Mouse (Mus musculus): ENCODE measurements at regions not wholly inside any gene's neighbourhood (a gene's known extent, or its start where the extent isn't known, plus 50 kb on each side); places are given as distances from the start of the nearest gene placed in this dataset.

DNA sequence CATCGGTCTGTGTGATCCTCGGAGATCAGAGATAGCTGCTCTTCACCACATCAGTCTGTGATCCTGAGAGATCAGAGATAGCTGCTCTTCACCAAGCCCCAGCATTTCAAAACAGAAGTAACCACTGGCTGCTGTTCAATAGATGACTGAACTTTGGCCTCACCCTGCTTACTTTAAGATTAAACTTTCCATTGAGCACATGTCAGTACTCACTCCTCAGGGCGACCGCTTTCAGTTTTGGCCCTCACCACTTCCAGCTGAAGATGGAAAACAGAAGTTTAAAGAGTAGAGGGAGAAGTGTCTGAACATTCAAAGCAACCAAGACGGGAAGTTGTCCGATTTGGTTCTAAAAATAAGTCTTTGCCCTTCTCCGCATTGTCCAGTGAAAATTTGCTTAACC is 97.2 kb downstream of the Gm826 start:
- H3K4me1 ChIP-seq (ENCODE audit: control insufficient read depth, insufficient read depth, low read length), result no peaks in the 10 kb centered on the region
- ATAC-seq (ENCODE audit: low read depth), result no peak
- 0 out of 2 replicates have a peak, but pooled peaks cover 2% of the 10 kb centered on the region for H3K27me3 ChIP-seq (ENCODE audit: control insufficient read depth, insufficient read depth, low read length)
- no peaks in the 10 kb centered on the region for H3K36me3 ChIP-seq (ENCODE audit: control insufficient read depth, insufficient read depth, low read length)
- no peak overlapping the region for H3K4me2 ChIP-seq (ENCODE audit: low read depth, low read length)
- H3K4me3 ChIP-seq (ENCODE audit: low read depth, low read length), result no peak overlapping the region
- H3K9ac ChIP-seq (replicated peaks; ENCODE audit: low read depth, low read length), result no peak overlapping the region
- H3K27ac ChIP-seq (ENCODE audit: low read depth, low read length), result no peak overlapping the region
- H3K9me3 ChIP-seq (ENCODE audit: control insufficient read depth, low read length), result no peaks in the 10 kb centered on the region
- WGBS, result 89% methylated on average over 7 of the region's 7 CpGs

GRCm38 (mm10) chr2:160230786-160231185 is 103.2 kb downstream of the Gm826 start:
- H3K27me3 ChIP-seq (ENCODE audit: control insufficient read depth, insufficient read depth, low read length), result 0 out of 2 replicates have a peak, but pooled peaks cover under 1% of the 10 kb centered on the region
- no peak overlapping the region for H3K4me3 ChIP-seq (ENCODE audit: low read depth, low read length)
- no peaks in the 10 kb centered on the region for H3K4me1 ChIP-seq (ENCODE audit: control insufficient read depth, insufficient read depth, low read length)
- no peak for ATAC-seq (ENCODE audit: low read depth)
- H3K27ac ChIP-seq (ENCODE audit: low read depth, low read length), result no peak overlapping the region
- H3K4me2 ChIP-seq (ENCODE audit: low read depth, low read length), result no peak overlapping the region
- no peak overlapping the region for H3K9ac ChIP-seq (replicated peaks; ENCODE audit: low read depth, low read length)
- no peaks in the 10 kb centered on the region for H3K9me3 ChIP-seq (ENCODE audit: control insufficient read depth, low read length)
- H3K36me3 ChIP-seq (ENCODE audit: control insufficient read depth, insufficient read depth, low read length), result no peaks in the 10 kb centered on the region
- 81% methylated on average over 8 of the region's 8 CpGs for whole genome bisulfite sequencing

DNA sequence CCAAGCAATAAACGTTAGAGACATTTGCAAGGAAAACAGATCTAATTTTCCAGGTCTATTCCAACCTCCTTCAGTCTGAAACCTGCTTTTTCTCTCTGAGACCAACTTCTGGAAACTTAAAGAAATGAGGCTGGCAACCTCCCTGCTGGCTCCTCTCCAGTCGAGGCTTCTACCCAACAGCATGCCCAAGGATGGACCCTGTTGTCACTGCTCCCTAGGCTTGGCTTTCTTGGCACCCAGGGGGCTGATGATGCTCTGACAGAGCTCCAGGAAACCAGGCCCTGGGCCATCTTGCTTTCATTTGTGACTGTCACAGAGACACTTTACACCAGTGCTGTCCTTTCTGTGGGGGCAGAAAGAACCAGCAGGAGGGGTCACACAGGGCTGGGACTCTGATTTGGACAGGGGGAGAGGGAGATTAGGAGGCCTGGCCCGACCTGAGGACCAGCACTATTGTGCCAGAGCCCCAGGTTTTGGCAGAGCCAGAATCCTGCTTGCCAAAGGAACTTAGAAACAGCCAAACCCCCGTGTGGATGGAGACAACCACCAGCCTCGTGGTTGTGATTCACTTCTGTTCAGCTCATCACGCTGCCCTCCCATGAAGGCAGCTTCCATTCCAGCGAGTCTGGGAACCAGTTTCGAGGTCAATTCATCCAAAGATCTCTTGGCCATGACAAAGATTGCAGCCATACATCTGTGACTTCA is 105.5 kb downstream of the Gm826 start:
- no peak overlapping the region for H3K4me3 ChIP-seq (ENCODE audit: low read depth, low read length)
- no peaks in the 10 kb centered on the region for H3K9me3 ChIP-seq (ENCODE audit: control insufficient read depth, low read length)
- no peaks in the 10 kb centered on the region for H3K4me1 ChIP-seq (ENCODE audit: control insufficient read depth, insufficient read depth, low read length)
- 71% methylated on average over 8 of the region's 8 CpGs for WGBS
- H3K4me2 ChIP-seq (ENCODE audit: low read depth, low read length), result no peak overlapping the region
- no peaks in the 10 kb centered on the region for H3K27me3 ChIP-seq (ENCODE audit: control insufficient read depth, insufficient read depth, low read length)
- no peaks in the 10 kb centered on the region for H3K36me3 ChIP-seq (ENCODE audit: control insufficient read depth, insufficient read depth, low read length)
- no peak overlapping the region for H3K27ac ChIP-seq (ENCODE audit: low read depth, low read length)
- H3K9ac ChIP-seq (replicated peaks; ENCODE audit: low read depth, low read length), result no peak overlapping the region
- ATAC-seq (ENCODE audit: low read depth), result no peak

DNA sequence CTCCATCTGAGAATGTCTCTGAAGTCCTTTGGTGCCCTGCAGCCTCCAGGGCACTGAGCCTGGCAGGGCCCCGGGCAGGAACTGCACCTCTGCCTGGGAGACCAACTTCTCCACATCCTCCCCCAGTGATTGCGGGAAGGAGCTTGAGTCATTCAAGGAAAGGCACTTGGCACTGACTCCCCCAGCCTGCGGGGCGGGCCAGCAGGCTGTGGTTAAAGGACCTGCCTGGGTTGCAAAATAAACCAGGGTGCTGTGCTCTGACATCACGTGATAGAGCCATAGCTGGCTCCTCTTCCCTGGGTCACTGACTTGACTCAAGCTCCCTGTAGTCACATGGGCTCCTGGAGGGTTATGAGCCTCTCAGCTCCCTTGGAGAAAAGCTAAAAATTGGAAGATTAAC is 108.5 kb downstream of the Gm826 start:
- no peaks in the 10 kb centered on the region for H3K4me1 ChIP-seq (ENCODE audit: control insufficient read depth, insufficient read depth, low read length)
- H3K4me2 ChIP-seq (ENCODE audit: low read depth, low read length), result no peak overlapping the region
- no peak overlapping the region for H3K4me3 ChIP-seq (ENCODE audit: low read depth, low read length)
- H3K9me3 ChIP-seq (ENCODE audit: control insufficient read depth, low read length), result no peaks in the 10 kb centered on the region
- no peak overlapping the region for H3K9ac ChIP-seq (replicated peaks; ENCODE audit: low read depth, low read length)
- no peaks in the 10 kb centered on the region for H3K36me3 ChIP-seq (ENCODE audit: control insufficient read depth, insufficient read depth, low read length)
- no peak for ATAC-seq (ENCODE audit: low read depth)
- H3K27me3 ChIP-seq (ENCODE audit: control insufficient read depth, insufficient read depth, low read length), result no peaks in the 10 kb centered on the region
- WGBS, result 71% methylated on average over 5 of the region's 5 CpGs
- no peak overlapping the region for H3K27ac ChIP-seq (ENCODE audit: low read depth, low read length)

DNA sequence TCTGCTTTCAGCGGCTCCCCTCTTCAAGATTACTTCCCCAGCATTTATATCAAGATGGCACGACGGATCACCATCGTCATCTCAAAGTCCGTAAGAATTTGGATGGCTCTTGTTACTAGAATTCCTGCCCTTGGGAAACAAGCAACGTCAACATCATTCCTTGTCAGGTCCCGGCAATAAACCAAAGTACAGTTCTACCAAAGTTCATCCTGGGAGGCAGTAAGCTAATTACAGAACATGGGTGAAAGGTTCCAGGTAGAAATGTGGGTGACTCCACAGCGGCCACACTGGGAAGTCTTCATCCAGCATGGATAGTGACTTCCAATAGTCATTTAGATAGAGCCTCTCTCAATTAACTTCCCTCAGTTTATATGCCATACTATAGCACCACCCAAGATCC is 110.6 kb downstream of the Gm826 start:
- Histone ChIP-seq H3K4me1 (ENCODE audit: control insufficient read depth, insufficient read depth, low read length) (no peaks in the 10 kb centered on the region), H3K9ac (replicated peaks; ENCODE audit: low read depth, low read length) (no peak overlapping the region), H3K36me3 (ENCODE audit: control insufficient read depth, insufficient read depth, low read length) (no peaks in the 10 kb centered on the region), H3K27ac (ENCODE audit: low read depth, low read length) (no peak overlapping the region), H3K4me2 (ENCODE audit: low read depth, low read length) (no peak overlapping the region), H3K4me3 (ENCODE audit: low read depth, low read length) (no peak overlapping the region), H3K27me3 (ENCODE audit: control insufficient read depth, insufficient read depth, low read length) (no peaks in the 10 kb centered on the region), H3K9me3 (ENCODE audit: control insufficient read depth, low read length) (no peaks in the 10 kb centered on the region)
- WGBS, result 93% methylated on average over 8 of the region's 8 CpGs
- ATAC-seq (ENCODE audit: low read depth), result no peak

GRCm38 (mm10) chr2:160221772-160222171 is 112.2 kb downstream of the Gm826 start:
- WGBS, result 37% methylated on average over 9 of the region's 11 CpGs
- Histone ChIP-seq H3K4me1 (ENCODE audit: control insufficient read depth, insufficient read depth, low read length) (no peaks in the 10 kb centered on the region), H3K9ac (replicated peaks; ENCODE audit: low read depth, low read length) (no peak overlapping the region), H3K27ac (ENCODE audit: low read depth, low read length) (no peak overlapping the region), H3K27me3 (ENCODE audit: control insufficient read depth, insufficient read depth, low read length) (no peaks in the 10 kb centered on the region), H3K36me3 (ENCODE audit: control insufficient read depth, insufficient read depth, low read length) (no peaks in the 10 kb centered on the region), H3K9me3 (ENCODE audit: control insufficient read depth, low read length) (no peaks in the 10 kb centered on the region), H3K4me2 (ENCODE audit: low read depth, low read length) (no peak overlapping the region), H3K4me3 (ENCODE audit: low read depth, low read length) (no peak overlapping the region)
- no peak for ATAC-seq (ENCODE audit: low read depth)

- Histone ChIP-seq H3K9ac (replicated peaks; ENCODE audit: low read depth, low read length) (no peak overlapping the region), H3K9me3 (ENCODE audit: control insufficient read depth, low read length) (no peaks in the 10 kb centered on the region), H3K4me2 (ENCODE audit: low read depth, low read length) (no peak overlapping the region), H3K27ac (ENCODE audit: low read depth, low read length) (no peak overlapping the region), H3K4me1 (ENCODE audit: control insufficient read depth, insufficient read depth, low read length) (no peaks in the 10 kb centered on the region), H3K4me3 (ENCODE audit: low read depth, low read length) (no peak overlapping the region), H3K27me3 (ENCODE audit: control insufficient read depth, insufficient read depth, low read length) (no peaks in the 10 kb centered on the region), H3K36me3 (ENCODE audit: control insufficient read depth, insufficient read depth, low read length) (no peaks in the 10 kb centered on the region)
- ATAC-seq (ENCODE audit: low read depth), result no peak
- WGBS, result 9% methylated on average over 7 of the region's 7 CpGs
These were observed 113.4 kb downstream of the Gm826 start for GRCm38 (mm10) chr2:160220562-160221021.

- H3K9ac ChIP-seq (replicated peaks; ENCODE audit: low read depth, low read length), result no peak overlapping the region
- H3K4me1 ChIP-seq (ENCODE audit: control insufficient read depth, insufficient read depth, low read length), result no peaks in the 10 kb centered on the region
- H3K4me2 ChIP-seq (ENCODE audit: low read depth, low read length), result no peak overlapping the region
- H3K36me3 ChIP-seq (ENCODE audit: control insufficient read depth, insufficient read depth, low read length), result no peaks in the 10 kb centered on the region
- H3K27me3 ChIP-seq (ENCODE audit: control insufficient read depth, insufficient read depth, low read length), result no peaks in the 10 kb centered on the region
- ATAC-seq (ENCODE audit: low read depth), result no peak
- no peak overlapping the region for H3K27ac ChIP-seq (ENCODE audit: low read depth, low read length)
- H3K4me3 ChIP-seq (ENCODE audit: low read depth, low read length), result no peak overlapping the region
- H3K9me3 ChIP-seq (ENCODE audit: control insufficient read depth, low read length), result no peaks in the 10 kb centered on the region
- 84% methylated on average over 10 of the region's 10 CpGs for WGBS
These were observed 119.7 kb downstream of the Gm826 start for GRCm38 (mm10) chr2:160214032-160214812.

- no peak overlapping the region for H3K9ac ChIP-seq (replicated peaks; ENCODE audit: low read depth, low read length)
- H3K36me3 ChIP-seq (ENCODE audit: control insufficient read depth, insufficient read depth, low read length), result no peaks in the 10 kb centered on the region
- ATAC-seq (ENCODE audit: low read depth), result no peak
- no peaks in the 10 kb centered on the region for H3K4me1 ChIP-seq (ENCODE audit: control insufficient read depth, insufficient read depth, low read length)
- no peak overlapping the region for H3K4me3 ChIP-seq (ENCODE audit: low read depth, low read length)
- no peaks in the 10 kb centered on the region for H3K9me3 ChIP-seq (ENCODE audit: control insufficient read depth, low read length)
- no peaks in the 10 kb centered on the region for H3K27me3 ChIP-seq (ENCODE audit: control insufficient read depth, insufficient read depth, low read length)
- H3K4me2 ChIP-seq (ENCODE audit: low read depth, low read length), result no peak overlapping the region
- H3K27ac ChIP-seq (ENCODE audit: low read depth, low read length), result no peak overlapping the region
- WGBS, result 76% methylated on average over 3 of the region's 3 CpGs
These were observed 123.5 kb downstream of the Gm826 start for GRCm38 (mm10) chr2:160210507-160210906.
